Mouse (Mus musculus): ENCODE measurements around the gene Yod1. TPM values are rescaled to one million over a fixed set of nuclear protein-coding genes. Genes with fewer than 3 reads are reported as not detected.

Gene Yod1
- polyA plus RNA-seq, 1 experiment = 1.5 TPM

DNA sequence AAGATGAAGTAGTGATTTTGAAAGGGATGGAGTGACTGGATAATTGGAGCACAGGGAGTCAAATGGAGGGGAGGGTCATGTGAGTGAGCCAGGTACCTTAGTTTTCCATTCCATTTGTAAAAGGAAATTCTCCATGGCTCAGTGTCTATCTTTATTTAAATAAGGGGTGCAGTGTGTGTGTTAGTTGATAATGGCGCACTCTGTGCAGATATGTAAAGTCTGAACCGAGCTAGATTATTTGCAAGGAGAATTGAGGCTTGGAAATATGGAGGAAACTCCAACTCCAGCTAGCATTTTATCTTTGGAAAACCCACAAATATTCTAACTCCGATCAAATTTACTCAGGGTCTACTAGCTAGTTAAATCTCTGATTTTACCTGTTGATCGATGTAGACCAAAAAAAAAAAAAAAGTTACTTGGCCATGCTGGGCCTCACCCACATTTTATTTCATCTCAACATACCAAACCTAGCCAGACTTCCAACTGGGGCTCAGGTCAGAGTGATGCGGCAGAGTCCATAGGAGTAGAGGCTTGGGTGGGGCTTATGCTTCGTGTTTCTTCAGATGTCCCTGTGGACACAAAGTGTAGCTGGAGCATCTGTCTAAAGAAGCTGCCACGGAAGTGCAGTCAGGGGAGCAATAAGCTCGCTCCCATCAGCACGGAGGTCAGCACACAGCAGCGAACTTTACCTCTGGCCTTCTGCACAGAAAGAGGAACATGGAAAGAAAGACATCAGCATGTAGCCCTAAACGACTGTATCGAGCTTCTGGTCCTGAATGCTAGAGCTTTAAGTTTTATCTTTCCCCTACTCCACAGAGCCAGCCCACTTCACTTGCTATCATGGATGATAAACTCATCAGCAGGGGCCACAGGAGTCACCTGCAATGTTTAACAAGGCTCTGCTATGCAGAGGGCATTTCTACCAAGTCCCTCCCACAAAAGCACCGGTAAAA lies 15.9 kb downstream of the Yod1 start:
- no peak for TF ChIP-seq POLR2A (IDR thresholded peaks at IDR 0.05; ENCODE audit: low read depth, low read length)
- no peak for TF ChIP-seq CTCF (IDR thresholded peaks at IDR 0.05; ENCODE audit: extremely low read depth, insufficient read length, insufficient replicate concordance, low read depth, low read length)
- H3K27ac ChIP-seq (ENCODE audit: insufficient read depth, low read depth, low read length) = peak overlapping the region; percentile 88
- peak overlapping the region; percentile 57 for H3K4me3 ChIP-seq (ENCODE audit: low read depth, low read length)
- peaks cover 19% of the 10 kb centered on the region; the same call in 1 of the 2 replicates for H3K4me1 ChIP-seq (ENCODE audit: control insufficient read depth, insufficient read depth, insufficient read length, low read length)
- WGBS = 26% methylated on average over 13 of the region's 13 CpGs
- H3K27me3 ChIP-seq (ENCODE audit: control insufficient read depth, insufficient read depth, low read length) = no peaks in the 10 kb centered on the region
- H3K36me3 ChIP-seq (ENCODE audit: control insufficient read depth, insufficient read depth, low read length) = peaks cover 9% of the 10 kb centered on the region

DNA sequence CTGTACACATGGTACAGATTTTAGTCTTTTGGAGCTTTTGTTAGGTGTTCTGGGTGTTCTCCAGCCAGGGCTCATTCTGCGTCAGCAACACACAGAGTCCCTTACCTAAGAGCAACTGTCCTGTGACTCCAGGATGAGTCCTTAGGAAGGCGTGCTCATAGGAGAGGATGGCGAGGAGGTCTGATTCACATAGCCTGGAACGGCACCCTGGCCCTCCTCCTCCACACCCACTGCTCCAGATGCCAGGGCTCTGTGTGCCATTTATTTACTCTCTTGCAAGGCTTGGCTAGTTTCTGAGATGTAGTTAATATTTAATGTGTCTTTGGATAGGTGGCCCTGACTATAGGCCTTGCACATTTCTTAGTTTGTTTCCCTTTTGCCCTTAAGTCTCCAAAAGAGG lies 16.5 kb downstream of the Yod1 start:
- H3K27ac ChIP-seq (ENCODE audit: insufficient read depth, low read depth, low read length) = peak overlapping the region; percentile 88
- 32% methylated on average over 4 of the region's 4 CpGs for WGBS
- no peaks in the 10 kb centered on the region for H3K27me3 ChIP-seq (ENCODE audit: control insufficient read depth, insufficient read depth, low read length)
- H3K36me3 ChIP-seq (ENCODE audit: control insufficient read depth, insufficient read depth, low read length) = peaks cover 15% of the 10 kb centered on the region
- TF ChIP-seq CTCF (IDR thresholded peaks at IDR 0.05; ENCODE audit: extremely low read depth, insufficient read length, insufficient replicate concordance, low read depth, low read length) (no peak), POLR2A (IDR thresholded peaks at IDR 0.05; ENCODE audit: low read depth, low read length) (peak; percentile 67; the same call in 1 of the 2 replicates)
- peaks cover 25% of the 10 kb centered on the region; the same call in 1 of the 2 replicates for H3K4me1 ChIP-seq (ENCODE audit: control insufficient read depth, insufficient read depth, insufficient read length, low read length)
- H3K4me3 ChIP-seq (ENCODE audit: low read depth, low read length) = peak overlapping the region; percentile 57

- Histone ChIP-seq H3K4me3 (ENCODE audit: low read depth, low read length) (peak overlapping the region; percentile 54), H3K4me1 (ENCODE audit: control insufficient read depth, insufficient read depth, insufficient read length, low read length) (peaks cover 26% of the 10 kb centered on the region; the same call in 1 of the 2 replicates), H3K27ac (ENCODE audit: insufficient read depth, low read depth, low read length) (peak overlapping the region; percentile 88), H3K27me3 (ENCODE audit: control insufficient read depth, insufficient read depth, low read length) (no peaks in the 10 kb centered on the region), H3K36me3 (ENCODE audit: control insufficient read depth, insufficient read depth, low read length) (peaks cover 15% of the 10 kb centered on the region)
- TF ChIP-seq CTCF (IDR thresholded peaks at IDR 0.05; ENCODE audit: extremely low read depth, insufficient read length, insufficient replicate concordance, low read depth, low read length) = no peak
- no peak for TF ChIP-seq POLR2A (IDR thresholded peaks at IDR 0.05; ENCODE audit: low read depth, low read length)
- 11% methylated on average over 5 of the region's 5 CpGs for WGBS
Observed at GRCm38 (mm10) chr1:130734452-130734851, 17.3 kb downstream of the Yod1 start.

GRCm38 (mm10) chr1:130734852-130735251 lies 17.7 kb downstream of the Yod1 start:
- peaks cover 17% of the 10 kb centered on the region for H3K36me3 ChIP-seq (ENCODE audit: control insufficient read depth, insufficient read depth, low read length)
- peak overlapping the region; percentile 88 for H3K27ac ChIP-seq (ENCODE audit: insufficient read depth, low read depth, low read length)
- no peaks in the 10 kb centered on the region for H3K27me3 ChIP-seq (ENCODE audit: control insufficient read depth, insufficient read depth, low read length)
- H3K4me1 ChIP-seq (ENCODE audit: control insufficient read depth, insufficient read depth, insufficient read length, low read length) = peaks cover 26% of the 10 kb centered on the region; the same call in 1 of the 2 replicates
- WGBS = 36% methylated on average over 8 of the region's 8 CpGs
- H3K4me3 ChIP-seq (ENCODE audit: low read depth, low read length) = peak overlapping the region; percentile 54
- TF ChIP-seq POLR2A (IDR thresholded peaks at IDR 0.05; ENCODE audit: low read depth, low read length) = no peak
- no peak for TF ChIP-seq CTCF (IDR thresholded peaks at IDR 0.05; ENCODE audit: extremely low read depth, insufficient read length, insufficient replicate concordance, low read depth, low read length)

GRCm38 (mm10) chr1:130737411-130737881 lies 20.3 kb downstream of the Yod1 start:
- peak overlapping the region; percentile 78 for H3K27ac ChIP-seq (ENCODE audit: insufficient read depth, low read depth, low read length)
- H3K36me3 ChIP-seq (ENCODE audit: control insufficient read depth, insufficient read depth, low read length) = peaks cover 41% of the 10 kb centered on the region
- TF ChIP-seq CTCF (IDR thresholded peaks at IDR 0.05; ENCODE audit: extremely low read depth, insufficient read length, insufficient replicate concordance, low read depth, low read length) = no peak
- peak; percentile 74 for TF ChIP-seq POLR2A (IDR thresholded peaks at IDR 0.05; ENCODE audit: low read depth, low read length)
- WGBS = 32% methylated on average over 11 of the region's 11 CpGs
- H3K4me3 ChIP-seq (ENCODE audit: low read depth, low read length) = peak overlapping the region; percentile 31
- H3K4me1 ChIP-seq (ENCODE audit: control insufficient read depth, insufficient read depth, insufficient read length, low read length) = peaks cover 41% of the 10 kb centered on the region
- no peaks in the 10 kb centered on the region for H3K27me3 ChIP-seq (ENCODE audit: control insufficient read depth, insufficient read depth, low read length)

DNA sequence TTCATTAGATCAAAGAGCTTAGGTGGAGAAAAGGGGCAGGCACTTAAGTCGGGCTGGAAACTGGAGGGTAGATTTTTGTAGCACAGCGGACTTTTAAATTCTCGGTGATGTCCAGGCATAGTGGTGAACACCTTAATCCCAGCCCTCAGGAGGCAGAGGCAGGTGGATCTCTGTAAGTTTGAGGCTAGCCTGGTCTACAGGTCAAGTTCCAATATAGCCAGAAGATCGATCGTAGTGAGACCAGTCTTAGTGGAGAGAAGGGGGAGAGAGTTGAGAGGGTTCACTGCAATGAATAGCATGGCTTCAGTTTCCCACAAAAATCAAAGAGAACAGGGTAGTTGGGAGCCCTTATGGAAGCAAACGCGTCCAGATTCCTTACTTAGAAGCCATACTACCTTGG lies 20.8 kb downstream of the Yod1 start:
- 44% methylated on average over 7 of the region's 7 CpGs for WGBS
- Histone ChIP-seq H3K27ac (ENCODE audit: insufficient read depth, low read depth, low read length) (peak overlapping the region; percentile 93), H3K4me1 (ENCODE audit: control insufficient read depth, insufficient read depth, insufficient read length, low read length) (peaks cover 41% of the 10 kb centered on the region), H3K4me3 (ENCODE audit: low read depth, low read length) (no peak overlapping the region), H3K36me3 (ENCODE audit: control insufficient read depth, insufficient read depth, low read length) (peaks cover 45% of the 10 kb centered on the region), H3K27me3 (ENCODE audit: control insufficient read depth, insufficient read depth, low read length) (no peaks in the 10 kb centered on the region)
- no peak for TF ChIP-seq CTCF (IDR thresholded peaks at IDR 0.05; ENCODE audit: extremely low read depth, insufficient read length, insufficient replicate concordance, low read depth, low read length)
- TF ChIP-seq POLR2A (IDR thresholded peaks at IDR 0.05; ENCODE audit: low read depth, low read length) = no peak

DNA sequence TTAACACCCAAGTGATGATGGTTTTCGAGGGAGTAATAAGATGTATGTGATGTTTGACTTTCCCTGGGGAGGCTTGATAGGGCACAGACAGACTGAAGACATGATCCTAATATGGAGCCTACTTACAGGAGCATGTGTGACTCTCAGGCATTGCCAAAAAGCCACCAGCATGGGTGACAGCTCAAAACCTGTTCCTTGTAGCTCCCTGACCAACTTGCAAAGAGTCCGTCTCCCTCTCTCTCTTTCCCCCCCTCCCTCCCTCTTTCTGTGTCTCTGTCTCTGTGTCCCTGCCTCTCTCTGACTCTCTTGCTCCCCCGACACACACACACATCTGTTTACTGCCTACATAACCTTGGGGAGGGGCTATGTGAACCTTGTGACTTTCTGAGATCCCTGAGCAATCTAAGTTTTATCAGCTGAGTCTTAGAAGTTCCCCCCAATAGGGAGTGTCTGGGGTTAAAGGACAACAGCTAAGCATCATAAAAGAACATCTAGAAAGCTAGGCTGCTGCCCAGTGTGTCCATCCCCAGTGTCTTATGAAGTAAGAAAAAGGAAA lies 21.5 kb downstream of the Yod1 start:
- Histone ChIP-seq H3K4me3 (ENCODE audit: low read depth, low read length) (no peak overlapping the region), H3K36me3 (ENCODE audit: control insufficient read depth, insufficient read depth, low read length) (peaks cover 52% of the 10 kb centered on the region), H3K27ac (ENCODE audit: insufficient read depth, low read depth, low read length) (peak overlapping the region; percentile 93), H3K27me3 (ENCODE audit: control insufficient read depth, insufficient read depth, low read length) (no peaks in the 10 kb centered on the region), H3K4me1 (ENCODE audit: control insufficient read depth, insufficient read depth, insufficient read length, low read length) (peaks cover 45% of the 10 kb centered on the region)
- WGBS = 38% methylated on average over 3 of the region's 3 CpGs
- TF ChIP-seq POLR2A (IDR thresholded peaks at IDR 0.05; ENCODE audit: low read depth, low read length) (no peak), CTCF (IDR thresholded peaks at IDR 0.05; ENCODE audit: extremely low read depth, insufficient read length, insufficient replicate concordance, low read depth, low read length) (no peak)
